Mouse (Mus musculus) effector memory CD4-positive, alpha-beta T cell, adult 5 months (primary cell): ENCODE data around the gene Pcsk1. TPM values are rescaled to one million over a fixed set of nuclear protein-coding genes. Genes with fewer than 3 reads are reported as not detected.

Source experiments
- polyA plus RNA-seq: library from polyadenylated mRNA; unstranded; fragments of 100-300 nt; shearing (Covaris generic); gene quantifications from one replicate; pipeline ENCODE4 v1.2.1, GENCODE M21; 2017

Pcsk1 gene
- 0.24 TPM for polyA plus RNA-seq

DNA sequence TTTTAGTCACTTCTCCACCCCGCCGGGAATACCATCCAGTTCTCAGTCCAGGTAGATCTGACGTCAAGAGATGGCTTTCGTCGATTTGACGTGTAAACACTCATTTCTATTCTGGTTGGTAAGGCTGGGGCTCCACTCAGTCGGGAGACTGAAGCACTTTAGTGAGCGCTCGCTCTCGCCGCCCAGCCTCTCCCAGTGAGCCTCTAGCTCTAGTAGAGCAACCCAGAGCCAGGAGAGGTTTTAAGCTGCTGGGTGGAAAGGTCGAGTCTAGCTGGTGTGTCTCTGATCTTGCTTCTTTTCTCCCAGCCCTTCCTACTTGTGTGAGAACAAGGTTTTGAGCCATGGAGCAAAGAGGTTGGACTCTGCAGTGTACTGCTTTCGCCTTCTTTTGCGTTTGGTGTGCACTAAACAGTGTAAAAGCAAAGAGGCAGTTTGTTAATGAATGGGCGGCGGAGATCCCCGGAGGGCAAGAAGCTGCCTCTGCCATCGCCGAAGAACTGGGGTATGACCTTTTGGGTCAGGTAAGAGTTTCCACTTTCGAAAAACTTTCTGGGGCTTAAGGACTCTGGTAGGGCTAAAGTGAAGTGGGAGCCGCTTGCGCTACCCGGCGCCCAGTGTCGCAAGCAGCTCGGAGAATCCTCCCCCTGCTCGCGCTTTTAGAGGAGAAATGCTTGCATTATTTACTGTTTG lies at the start of gene Pcsk1:
Pcsk1 (plus strand) TSS at position 106 of the 690 bp plus-strand sequence.

